9 mouse cellular contexts compared by ENCODE assay signal in the genomic region with DNA sequence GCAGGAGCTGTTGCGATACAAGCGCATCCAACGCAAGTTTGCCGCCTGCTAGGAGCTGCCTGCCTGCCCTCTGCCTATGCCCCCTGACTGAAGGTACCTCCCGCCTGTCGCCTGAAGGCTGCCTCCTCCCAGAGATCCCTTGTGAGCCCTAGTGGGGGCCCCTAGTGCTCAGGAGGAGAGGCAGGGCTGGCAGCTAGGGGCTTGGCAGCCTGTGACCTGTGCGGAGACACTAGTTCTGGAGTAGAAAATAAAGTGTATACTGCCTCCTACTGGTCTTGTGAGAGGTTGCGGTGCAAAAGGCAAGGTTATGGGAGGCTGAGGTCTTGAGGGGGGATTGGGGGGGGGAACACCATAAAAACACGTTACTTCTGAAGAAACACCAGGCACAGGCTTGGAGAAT. TPM values are rescaled to one million over a fixed set of nuclear protein-coding genes. Genes with fewer than 3 reads are reported as not detected.
DNase-seq lines count a peak whose midpoint lies in the region; ATAC-seq and TF ChIP-seq lines count a peak whose summit lies in the region.
"Had no signal": no experiment of that assay in that cellular context is flagged by ENCODE, and none has a peak within 500 bp of the region (broad histone marks: within the 10 kb centered on the region; RNA-seq: fewer than 3 reads in every experiment).

No protein-coding gene starts in this region.

- no peaks in the 10 kb centered on the region for H3K9me3 ChIP-seq in heart, embryonic 14.5 days (ENCODE audit: control insufficient read depth, low read length)
- H3K9me3 ChIP-seq in neural tube, embryonic 11.5 days (ENCODE audit: control insufficient read depth, low read length), result no peaks in the 10 kb centered on the region
- H3K9me3 ChIP-seq: limb, embryonic 15.5 days had no signal

- H3K4me2 ChIP-seq in heart, embryonic 14.5 days (ENCODE audit: low read length), result no peak overlapping the region; the same call in 1 of the 2 replicates
- no peak overlapping the region for H3K4me2 ChIP-seq in neural tube, embryonic 11.5 days (ENCODE audit: low read depth)
- H3K4me2 ChIP-seq: limb, embryonic 15.5 days had no signal

- no peak overlapping the region for H3K4me3 ChIP-seq in bone marrow macrophage, adult 2 months (ENCODE audit: insufficient read depth, low read length)
- H3K4me3 ChIP-seq in heart, embryonic 14.5 days (ENCODE audit: control insufficient read depth in 1 of 2, insufficient read depth in 1 of 2, low read depth in 1 of 2, low read length in 2 of 2), result no peak overlapping the region
- no peak overlapping the region for H3K4me3 ChIP-seq in neural tube, embryonic 11.5 days (ENCODE audit: low read depth, low read length)
- H3K4me3 ChIP-seq: limb, embryonic 15.5 days had no signal

- no peak overlapping the region for H3K27ac ChIP-seq in bone marrow macrophage, adult 2 months (ENCODE audit: insufficient read depth, low read depth, low read length)
- H3K27ac ChIP-seq in heart, embryonic 14.5 days (replicated peaks in 1 of 2; ENCODE audit: control insufficient read depth in 1 of 2, insufficient read depth in 1 of 2, low read depth in 2 of 2, low read length in 2 of 2), result 0 out of 4 replicates have a peak overlapping the region, but pooled peaks of 1 of the 2 experiments have one; percentile 3
- no peak overlapping the region for H3K27ac ChIP-seq in neural tube, embryonic 11.5 days (ENCODE audit: low read depth, low read length)
- H3K27ac ChIP-seq: limb, embryonic 15.5 days had no signal

- H3K36me3 ChIP-seq in heart, embryonic 14.5 days (ENCODE audit: control insufficient read depth, insufficient read depth, low read length), result peaks cover 28% of the 10 kb centered on the region
- peaks cover 4% of the 10 kb centered on the region; the same call in 1 of the 2 replicates for H3K36me3 ChIP-seq in neural tube, embryonic 11.5 days (ENCODE audit: control insufficient read depth, insufficient read depth, low read length)

- TF ChIP-seq POLR2A in bone marrow macrophage, adult 2 months (IDR thresholded peaks at IDR 0.05; ENCODE audit: borderline replicate concordance, low read depth, low read length), result no peak

- WGBS in heart, embryonic 14.5 days, result 48% methylated on average over 9 of the region's 9 CpGs
- WGBS in neural tube, embryonic 11.5 days, result 49% methylated on average over 9 of the region's 9 CpGs

- no peaks in the 10 kb centered on the region for H3K4me1 ChIP-seq in bone marrow macrophage, adult 2 months (ENCODE audit: control insufficient read depth, insufficient read depth, low read length)
- H3K4me1 ChIP-seq in heart, embryonic 14.5 days (ENCODE audit: control insufficient read depth in 2 of 2, insufficient read depth in 2 of 2, low read length in 2 of 2), result peaks cover 7 to 23% of the 10 kb centered on the region in 2 experiments; a peak in 3 of 4 replicates
- no peaks in the 10 kb centered on the region for H3K4me1 ChIP-seq in neural tube, embryonic 11.5 days (ENCODE audit: control insufficient read depth, insufficient read depth, low read length)

- no peak overlapping the region for H3K9ac ChIP-seq in heart, embryonic 14.5 days (ENCODE audit: low read length)
- H3K9ac ChIP-seq in neural tube, embryonic 11.5 days (ENCODE audit: low read length), result no peak overlapping the region
- H3K9ac ChIP-seq: limb, embryonic 15.5 days had no signal

- DNase-seq in gastrocnemius, adult 18-20 months (ENCODE audit: low spot score), result peak; percentile 24
- DNase-seq in gastrocnemius, postnatal 4 days (ENCODE audit: low spot score in 2 of 2), result no peak
- peak; percentile 46 for DNase-seq in 3134 (ENCODE audit: extremely low read depth, insufficient read length, low spot score)
- DNase-seq in neural tube, embryonic 11.5 days (ENCODE audit: low spot score), result peak; percentile 55
- DNase-seq in left cerebral cortex, adult 18-20 months (ENCODE audit: low spot score in 2 of 2), result no peak
- no peak for DNase-seq in spleen, postnatal 14 days (ENCODE audit: low spot score in 2 of 2)

- H3K27me3 ChIP-seq in heart, embryonic 14.5 days (ENCODE audit: control insufficient read depth, insufficient read depth, low read length), result peaks cover 18% of the 10 kb centered on the region
- H3K27me3 ChIP-seq in neural tube, embryonic 11.5 days (ENCODE audit: control insufficient read depth, insufficient read depth, low read length), result peaks cover 6% of the 10 kb centered on the region; the same call in 1 of the 2 replicates

- TF ChIP-seq CTCF in bone marrow macrophage, adult 2 months (IDR thresholded peaks at IDR 0.05; ENCODE audit: low read depth, low read length), result peak; percentile 57; the same call in 1 of the 2 replicates

- ATAC-seq in heart, embryonic 14.5 days (ENCODE audit: insufficient number of reproducible peaks, insufficient read depth, low FRiP score, low read depth), result 0 out of 2 replicates have a peak, but pooled peaks have one; percentile 51
- no peak for ATAC-seq in neural tube, embryonic 11.5 days (ENCODE audit: insufficient read depth, low FRiP score, low TSS enrichment)

RNA-seq across cellular contexts. Expression of a gene that starts 3.7 kb away (rescaled TPM):
- total RNA-seq in gastrocnemius, adult 18-20 months (2021), result 1 to 10 TPM; 2.2 to 3.4 TPM
- under 1 TPM; 0.44 to 0.52 TPM for total RNA-seq in gastrocnemius, postnatal 4 days (2021)
- 1.2 TPM in 1 of 2 replicates, not detected in the other for polyA plus RNA-seq in bone marrow macrophage, adult 2 months (2012; ENCODE audit: insufficient read depth, insufficient read length, missing spikeins)
- 1.6 TPM in 2 replicates for polyA plus RNA-seq in heart, embryonic 14.5 days (2014; fragmentation: Nextera tagmentation; extraction: Ambion mirVana)
- polyA plus RNA-seq in neural tube, embryonic 11.5 days (2014; fragmentation: Nextera tagmentation; extraction: Ambion mirVana), result 0.37 TPM in 1 of 2 replicates, not detected in the other
- under 1 TPM in 1 of 2 experiments, not detected in 1; 0.84 TPM for total RNA-seq in left cerebral cortex, adult 18-20 months (2021)

RNA-seq across cellular contexts. Expression of a gene that starts 14.0 kb away (rescaled TPM):
- total RNA-seq in gastrocnemius, adult 18-20 months (2021), result 10 to 100 TPM; 13.6 to 15.0 TPM
- 10 to 100 TPM; 17.6 to 19.6 TPM for total RNA-seq in gastrocnemius, postnatal 4 days (2021)
- polyA plus RNA-seq in bone marrow macrophage, adult 2 months (2012; ENCODE audit: insufficient read depth, insufficient read length, missing spikeins), result 26.6 and 27.8 TPM in 2 replicates
- polyA plus RNA-seq in heart, embryonic 14.5 days (2014; fragmentation: Nextera tagmentation; extraction: Ambion mirVana), result 10.4 and 10.5 TPM in 2 replicates
- polyA plus RNA-seq in neural tube, embryonic 11.5 days (2014; fragmentation: Nextera tagmentation; extraction: Ambion mirVana), result 18.5 and 21.5 TPM in 2 replicates
- 10 to 100 TPM; 50.8 to 58.9 TPM for total RNA-seq in left cerebral cortex, adult 18-20 months (2021)

RNA-seq across cellular contexts. Expression of a gene that starts 20.4 kb away (rescaled TPM):
- 10 to 100 TPM; 26.4 to 28.3 TPM for total RNA-seq in gastrocnemius, adult 18-20 months (2021)
- 10 to 100 TPM; 55.4 to 58.1 TPM for total RNA-seq in gastrocnemius, postnatal 4 days (2021)
- 34.4 and 38.2 TPM in 2 replicates for polyA plus RNA-seq in bone marrow macrophage, adult 2 months (2012; ENCODE audit: insufficient read depth, insufficient read length, missing spikeins)
- polyA plus RNA-seq in heart, embryonic 14.5 days (2014; fragmentation: Nextera tagmentation; extraction: Ambion mirVana), result 42.7 and 46.3 TPM in 2 replicates
- 119 and 124 TPM in 2 replicates for polyA plus RNA-seq in neural tube, embryonic 11.5 days (2014; fragmentation: Nextera tagmentation; extraction: Ambion mirVana)
- 10 to 100 TPM; 81.5 to 89.3 TPM for total RNA-seq in left cerebral cortex, adult 18-20 months (2021)

RNA-seq across cellular contexts. Expression of a gene that starts 26.7 kb away (rescaled TPM):
- 1 to 10 TPM; 7.0 to 8.2 TPM for total RNA-seq in gastrocnemius, adult 18-20 months (2021)
- total RNA-seq in gastrocnemius, postnatal 4 days (2021), result 10 to 100 TPM; 26.4 to 27.8 TPM
- 134 and 146 TPM in 2 replicates for polyA plus RNA-seq in bone marrow macrophage, adult 2 months (2012; ENCODE audit: insufficient read depth, insufficient read length, missing spikeins)
- 41.6 and 43.7 TPM in 2 replicates for polyA plus RNA-seq in heart, embryonic 14.5 days (2014; fragmentation: Nextera tagmentation; extraction: Ambion mirVana)
- polyA plus RNA-seq in neural tube, embryonic 11.5 days (2014; fragmentation: Nextera tagmentation; extraction: Ambion mirVana), result 53.1 and 54.9 TPM in 2 replicates
- 10 to 100 TPM; 65.2 to 67.9 TPM for total RNA-seq in left cerebral cortex, adult 18-20 months (2021)

RNA-seq across cellular contexts. Expression of a gene that starts 38.2 kb away (rescaled TPM):
- total RNA-seq in gastrocnemius, adult 18-20 months (2021), result not detected
- total RNA-seq in gastrocnemius, postnatal 4 days (2021), result not detected
- polyA plus RNA-seq in bone marrow macrophage, adult 2 months (2012; ENCODE audit: insufficient read depth, insufficient read length, missing spikeins), result not detected in 2 replicates
- polyA plus RNA-seq in heart, embryonic 14.5 days (2014; fragmentation: Nextera tagmentation; extraction: Ambion mirVana), result 0.15 TPM in 1 of 2 replicates, not detected in the other
- polyA plus RNA-seq in neural tube, embryonic 11.5 days (2014; fragmentation: Nextera tagmentation; extraction: Ambion mirVana), result 0.38 and 0.95 TPM in 2 replicates
- total RNA-seq in left cerebral cortex, adult 18-20 months (2021), result under 1 TPM in 1 of 2 experiments, not detected in 1; 0.28 TPM

Comparison
In these comparisons a context has a peak if more than half of its experiments do, and no peak if none do; other contexts are left out.
1. DNase-seq: peak in gastrocnemius, adult 18-20 months (single experiment), 3134 (single experiment) and neural tube, embryonic 11.5 days (single experiment); none in gastrocnemius, postnatal 4 days (0 of 2), left cerebral cortex, adult 18-20 months (0 of 2) and spleen, postnatal 14 days (0 of 2).